Comparison of ENCODE assay signal across 8 mouse cellular contexts in the genomic region with DNA sequence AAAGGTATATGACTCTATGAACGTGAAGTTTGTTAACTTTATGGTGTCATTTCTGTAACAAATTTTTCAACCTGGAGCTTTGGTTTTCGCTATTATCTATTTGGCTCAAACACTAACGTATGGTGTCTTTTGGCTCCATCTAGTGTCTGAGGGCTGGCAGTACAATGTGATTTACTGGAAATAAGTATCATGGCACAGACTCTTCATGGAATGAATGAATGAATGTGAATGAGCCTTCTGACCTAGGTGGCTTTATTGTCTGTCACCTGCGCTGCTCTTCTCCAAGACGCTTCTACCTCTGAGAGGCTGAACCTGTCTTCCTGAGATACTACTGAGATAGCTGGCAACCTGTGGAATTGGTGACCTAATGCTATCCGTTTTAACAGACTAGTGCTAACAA.
DNase-seq lines count a peak whose midpoint lies in the region; ATAC-seq lines count a peak whose summit lies in the region.

No protein-coding gene starts in this region.

- no peaks in the 10 kb centered on the region for H3K9me3 ChIP-seq in forebrain, embryonic 15.5 days

- no peak overlapping the region for H3K4me3 ChIP-seq in forebrain, embryonic 15.5 days

- peak; percentile 38; the same call in 1 of the 2 replicates for ATAC-seq in forebrain, embryonic 15.5 days (replicated peaks)

- WGBS in forebrain, embryonic 15.5 days, result 20% methylated on average over 6 of the region's 6 CpGs

- no peaks in the 10 kb centered on the region for H3K4me1 ChIP-seq in forebrain, embryonic 15.5 days

- H3K27me3 ChIP-seq in forebrain, embryonic 15.5 days, result no peaks in the 10 kb centered on the region

- H3K36me3 ChIP-seq in forebrain, embryonic 15.5 days, result no peaks in the 10 kb centered on the region

- H3K9ac ChIP-seq in forebrain, embryonic 15.5 days (replicated peaks), result no peak overlapping the region

- no peak overlapping the region for H3K4me2 ChIP-seq in forebrain, embryonic 15.5 days (replicated peaks)

- DNase-seq in cerebellum, adult 18-20 months, result peak; percentile 21 to 32
- no peak for DNase-seq in cerebellum, adult 9-11 months
- peak; percentile 84 for DNase-seq in 416B (ENCODE audit: low read depth)
- DNase-seq in adrenal gland, postnatal 25 days, result peak; percentile 4
- peak; percentile 35 to 47 for DNase-seq in kidney, postnatal 36 days
- DNase-seq in mesoderm, embryonic 11.5 days (ENCODE audit: low read depth, low spot score), result peak; percentile 59
- peak; percentile 29 for DNase-seq in thymus, postnatal 14 days

- no peak overlapping the region for H3K27ac ChIP-seq in forebrain, embryonic 15.5 days (replicated peaks)
